28 mouse cellular contexts compared by ENCODE assay signal in the genomic region with DNA sequence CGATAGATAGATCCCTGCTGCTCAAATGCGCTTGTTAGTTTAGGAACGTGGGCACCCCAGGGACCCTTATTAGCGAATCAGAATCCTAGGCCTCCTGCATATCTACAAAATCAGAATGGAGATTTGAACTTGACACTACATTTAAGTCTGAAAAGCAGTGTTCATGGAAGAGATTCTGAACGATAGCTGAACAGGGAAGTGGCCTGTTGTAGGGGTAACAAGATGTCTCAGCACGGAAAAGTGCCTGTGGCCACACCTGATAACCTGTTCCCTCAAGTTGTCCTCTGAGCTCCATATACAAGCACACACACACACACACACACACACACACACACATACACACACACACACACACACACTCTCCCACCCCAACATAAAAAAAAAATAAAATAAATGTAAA.
DNase-seq lines count a peak whose midpoint lies in the region; ATAC-seq and TF ChIP-seq lines count a peak whose summit lies in the region.
"Had no signal": no experiment of that assay in that cellular context is flagged by ENCODE, and none has a peak within 500 bp of the region (broad histone marks: within the 10 kb centered on the region; RNA-seq: fewer than 3 reads in every experiment).

No protein-coding gene starts in this region.

- H3K27me3 ChIP-seq in heart, embryonic 11.5 days (ENCODE audit: control insufficient read depth, insufficient read depth, low read length), result peaks cover 8% of the 10 kb centered on the region
- H3K27me3 ChIP-seq in kidney, adult 2 months (replicated peaks; ENCODE audit: control insufficient read depth, insufficient read depth, low read length), result no peaks in the 10 kb centered on the region
- no peaks in the 10 kb centered on the region for H3K27me3 ChIP-seq in kidney, embryonic 16.5 days (ENCODE audit: insufficient read depth, low read length)
- H3K27me3 ChIP-seq: CH12.LX; forebrain, embryonic 13.5 days; hindbrain, embryonic 15.5 days; limb, embryonic 12.5 days; liver, embryonic 13.5 days; neural tube, embryonic 12.5 days had no signal

- no peaks in the 10 kb centered on the region; the same call in 1 of the 2 replicates for H3K36me3 ChIP-seq in heart, embryonic 11.5 days (ENCODE audit: control insufficient read depth, insufficient read depth, low read length)
- peaks cover 1% of the 10 kb centered on the region; the same call in 1 of the 2 replicates for H3K36me3 ChIP-seq in kidney, adult 2 months (ENCODE audit: control insufficient read depth, insufficient read depth, low read length)
- H3K36me3 ChIP-seq in kidney, embryonic 16.5 days (ENCODE audit: insufficient read depth, low read length), result peaks cover 5% of the 10 kb centered on the region; the same call in 1 of the 2 replicates

- no peak for ATAC-seq in heart, embryonic 11.5 days (replicated peaks; ENCODE audit: insufficient number of reproducible peaks, low FRiP score, low TSS enrichment)
- ATAC-seq in kidney, embryonic 16.5 days (ENCODE audit: low FRiP score, low TSS enrichment), result no peak
- ATAC-seq: activated CD4-positive, CD25-positive, alpha-beta regulatory T cell, adult 4 months; forebrain, embryonic 13.5 days; inflammation-experienced regulatory T-cells, adult 6 months had no signal

- no peaks in the 10 kb centered on the region for H3K9me3 ChIP-seq in heart, embryonic 11.5 days (replicated peaks; ENCODE audit: control insufficient read depth, low read length)
- no peaks in the 10 kb centered on the region for H3K9me3 ChIP-seq in kidney, embryonic 16.5 days (ENCODE audit: low read length)
- H3K9me3 ChIP-seq: forebrain, embryonic 13.5 days; hindbrain, embryonic 10.5 days; hindbrain, embryonic 15.5 days; limb, embryonic 12.5 days; liver, embryonic 13.5 days; midbrain, embryonic 10.5 days; neural tube, embryonic 12.5 days had no signal

- no peak overlapping the region for H3K27ac ChIP-seq in heart, embryonic 11.5 days (ENCODE audit: low read depth, low read length)
- peak overlapping the region; percentile 25 for H3K27ac ChIP-seq in kidney, adult 2 months (ENCODE audit: insufficient read depth, low read depth, low read length)
- no peak overlapping the region for H3K27ac ChIP-seq in kidney, embryonic 16.5 days (ENCODE audit: low read length)
- H3K27ac ChIP-seq: forebrain, embryonic 13.5 days; hindbrain, embryonic 10.5 days; hindbrain, embryonic 15.5 days; layer of hippocampus, adult 2 months; left cerebral cortex, adult 2 months; limb, embryonic 12.5 days; liver, embryonic 13.5 days; midbrain, embryonic 10.5 days; neural tube, embryonic 12.5 days had no signal

- no peak for TF ChIP-seq CTCF in kidney, adult 2 months (conservative IDR thresholded peaks at IDR 0.05; ENCODE audit: insufficient read depth, insufficient read length, low read depth, low read length)

- H3K4me1 ChIP-seq in heart, embryonic 11.5 days (ENCODE audit: control insufficient read depth, insufficient read depth, low read length), result peaks cover 7% of the 10 kb centered on the region; the same call in 1 of the 2 replicates
- H3K4me1 ChIP-seq in kidney, adult 2 months (ENCODE audit: control insufficient read depth, insufficient read depth, low read length), result peaks cover 9% of the 10 kb centered on the region; the same call in 1 of the 2 replicates
- no peaks in the 10 kb centered on the region for H3K4me1 ChIP-seq in kidney, embryonic 16.5 days (ENCODE audit: insufficient read depth, low read length)
- H3K4me1 ChIP-seq: forebrain, embryonic 13.5 days; hindbrain, embryonic 15.5 days; limb, embryonic 12.5 days; neural tube, embryonic 12.5 days had no signal

- no peak overlapping the region for H3K4me2 ChIP-seq in heart, embryonic 11.5 days
- H3K4me2 ChIP-seq in kidney, embryonic 16.5 days (replicated peaks; ENCODE audit: low read depth, low read length), result no peak overlapping the region
- H3K4me2 ChIP-seq: forebrain, embryonic 13.5 days; hindbrain, embryonic 15.5 days; limb, embryonic 12.5 days; liver, embryonic 13.5 days; neural tube, embryonic 12.5 days had no signal

- peak; percentile 3 to 32 for DNase-seq in adrenal gland, adult (ENCODE audit: inconsistent age in 2 of 2, low spot score in 1 of 2)
- no peak for DNase-seq in adrenal gland, postnatal 14 days
- peak; percentile 57 for DNase-seq in heart, adult 11 months
- DNase-seq in kidney, adult 2 months, result no peak
- peak; percentile 0 for DNase-seq in lung, postnatal 36 days
- DNase-seq in lung, postnatal 4 days, result no peak
- DNase-seq: adrenal gland, postnatal 10 days; gastrocnemius, postnatal 25 days; heart, postnatal 14 days; kidney, postnatal 14 days; liver, embryonic 13.5 days; lung, adult 2 months; right cerebral cortex, adult 18-20 months; thymus, postnatal 14 days had no signal

- WGBS in heart, embryonic 11.5 days (ENCODE audit: insufficient replicate concordance), result 84% methylated on average over 6 of the region's 6 CpGs
- 94% methylated on average over 6 of the region's 6 CpGs for WGBS in kidney, adult 2 months
- WGBS in kidney, embryonic 16.5 days, result 88% methylated on average over 6 of the region's 6 CpGs

- H3K9ac ChIP-seq in heart, embryonic 11.5 days (ENCODE audit: low read depth, low read length), result no peak overlapping the region
- H3K9ac ChIP-seq in kidney, embryonic 16.5 days (replicated peaks; ENCODE audit: low read length), result no peak overlapping the region
- H3K9ac ChIP-seq: forebrain, embryonic 13.5 days; hindbrain, embryonic 15.5 days; limb, embryonic 12.5 days; liver, embryonic 13.5 days; neural tube, embryonic 12.5 days had no signal

- no peak for TF ChIP-seq POLR2A in kidney, adult 2 months (IDR thresholded peaks at IDR 0.05; ENCODE audit: low read depth, low read length)

- no peak overlapping the region for H3K4me3 ChIP-seq in heart, embryonic 11.5 days (ENCODE audit: low read depth, low read length)
- no peak overlapping the region for H3K4me3 ChIP-seq in kidney, adult 2 months (ENCODE audit: insufficient read depth, low read depth, low read length)
- H3K4me3 ChIP-seq in kidney, embryonic 16.5 days (ENCODE audit: low read length), result no peak overlapping the region
- H3K4me3 ChIP-seq: forebrain, embryonic 13.5 days; hindbrain, embryonic 10.5 days; hindbrain, embryonic 15.5 days; layer of hippocampus, adult 2 months; left cerebral cortex, adult 2 months; limb, embryonic 12.5 days; liver, embryonic 13.5 days; midbrain, embryonic 10.5 days; myocyte; neural tube, embryonic 12.5 days had no signal

Comparison
In these comparisons a context has a peak if more than half of its experiments do, and no peak if none do; other contexts are left out.
1. DNase-seq: peak in adrenal gland, adult (2 of 2), heart, adult 11 months (single experiment) and lung, postnatal 36 days (single experiment); none in adrenal gland, postnatal 14 days (single experiment), kidney, adult 2 months (single experiment) and lung, postnatal 4 days (0 of 2).